Mouse (Mus musculus) embryonic facial prominence, embryonic 12.5 days (tissue): ENCODE measurements around the gene Rgs3. TPM values are rescaled to one million over a fixed set of nuclear protein-coding genes. Genes with fewer than 3 reads are reported as not detected.

Source experiments
- ATAC-seq: fragments of 200-750 bp; cut with Nextera tagmentation; 2 replicates; pipeline ENCODE4 v1.8.0; 2017; ENCODE audit not compliant: insufficient number of reproducible peaks, insufficient read depth, low FRiP score, low TSS enrichment
- H3K27ac ChIP-seq: fragments of 300-500 bp; sonication (generic); 2 replicates; pipeline ENCODE4 v1.5.1; 2016; ENCODE audit warnings: mild to moderate bottlenecking
- H3K27me3 ChIP-seq: fragments of 300-500 bp; sonication (generic); 2 replicates; pipeline ENCODE4 v1.6.1; 2016; ENCODE audit warnings: mild to moderate bottlenecking, moderate library complexity
- H3K36me3 ChIP-seq: fragments of 300-500 bp; sonication (generic); 2 replicates; pipeline ENCODE4 v1.6.1; 2016; ENCODE audit warnings: mild to moderate bottlenecking
- H3K4me1 ChIP-seq: fragments of 300-500 bp; sonication (generic); 2 replicates; pipeline ENCODE4 v1.6.1; 2016
- H3K4me2 ChIP-seq: fragments of 300-500 bp; sonication (generic); replicated peaks from 2 replicates; pipeline ENCODE4 v1.6.1; 2016; ENCODE audit warnings: mild to moderate bottlenecking, moderate library complexity
- H3K4me3 ChIP-seq: fragments of 300-500 bp; sonication (generic); 2 replicates; pipeline ENCODE4 v1.5.1; 2016; ENCODE audit warnings: mild to moderate bottlenecking
- H3K9ac ChIP-seq: fragments of 300-500 bp; sonication (generic); 2 replicates; pipeline ENCODE4 v1.6.1; 2016; ENCODE audit warnings: mild to moderate bottlenecking, moderate library complexity
- H3K9me3 ChIP-seq: fragments of 300-500 bp; sonication (generic); 2 replicates; pipeline ENCODE4 v1.6.1; 2016; ENCODE audit warnings: mild to moderate bottlenecking, moderate library complexity
- WGBS: fragments of 180-500 bp; shearing (Covaris S2); methylation state at CpG from one replicate; pipeline ENCODE4 v1.1.7; 2016; 5-methylcytosine and 5-hydroxymethylcytosine counted together
- polyA plus RNA-seq: library from polyadenylated mRNA; unstranded; fragments of >200 nt; fragmentation: Nextera tagmentation; extraction: Ambion mirVana; gene quantifications from 2 replicates; pipeline ENCODE4 v1.2.1, GENCODE M21; 2016

Gene Rgs3
- polyA plus RNA-seq, 1 experiment from 2014 or later = 45.2 TPM

DNA sequence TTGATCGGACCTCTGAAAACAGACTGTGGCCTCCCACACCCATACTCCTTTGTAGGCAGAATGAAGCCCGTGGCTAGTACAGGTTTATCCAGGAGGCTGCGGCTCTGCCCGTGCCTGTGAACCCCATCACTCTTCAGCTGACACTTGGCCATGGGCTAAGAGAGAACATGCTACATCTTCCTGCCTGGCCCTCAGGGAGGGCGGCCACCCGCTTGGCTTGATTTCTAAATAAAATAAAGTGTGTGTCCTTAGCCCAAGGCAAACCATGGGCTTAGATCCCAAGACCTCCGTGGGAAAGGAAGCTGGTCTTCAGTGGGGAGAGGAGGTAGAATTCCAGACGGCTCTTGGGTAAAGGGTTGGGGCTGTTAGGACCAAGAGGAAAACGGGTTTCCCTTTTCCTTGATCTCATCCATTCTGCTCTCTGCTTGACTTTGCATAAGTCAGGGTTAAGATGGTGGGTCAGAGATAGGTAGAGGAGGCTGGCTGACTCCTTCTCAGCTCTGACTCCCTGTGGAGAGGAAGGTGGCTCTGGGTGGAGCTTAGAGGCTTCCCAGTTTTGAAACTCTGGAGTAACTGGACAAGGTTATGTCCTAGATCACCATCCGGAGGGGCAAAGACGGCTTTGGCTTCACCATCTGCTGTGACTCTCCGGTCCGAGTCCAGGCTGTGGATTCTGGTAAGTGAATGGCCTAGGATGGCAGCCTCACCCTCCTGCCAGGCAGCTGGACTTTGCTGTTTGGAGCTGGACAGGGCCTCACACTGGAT, 63.8 kb downstream of the Rgs3 start:
- no peak for ATAC-seq
- H3K27ac ChIP-seq = 0 out of 2 replicates have a peak overlapping the region, but pooled peaks have one; percentile 18
- no peaks in the 10 kb centered on the region for H3K9me3 ChIP-seq
- H3K27me3 ChIP-seq = no peaks in the 10 kb centered on the region
- no peaks in the 10 kb centered on the region for H3K36me3 ChIP-seq
- WGBS = 71% methylated on average over 13 of the region's 13 CpGs
- H3K4me2 ChIP-seq = no peak overlapping the region
- peaks cover 47% of the 10 kb centered on the region for H3K4me1 ChIP-seq
- H3K4me3 ChIP-seq = no peak overlapping the region
- no peak overlapping the region for H3K9ac ChIP-seq

DNA sequence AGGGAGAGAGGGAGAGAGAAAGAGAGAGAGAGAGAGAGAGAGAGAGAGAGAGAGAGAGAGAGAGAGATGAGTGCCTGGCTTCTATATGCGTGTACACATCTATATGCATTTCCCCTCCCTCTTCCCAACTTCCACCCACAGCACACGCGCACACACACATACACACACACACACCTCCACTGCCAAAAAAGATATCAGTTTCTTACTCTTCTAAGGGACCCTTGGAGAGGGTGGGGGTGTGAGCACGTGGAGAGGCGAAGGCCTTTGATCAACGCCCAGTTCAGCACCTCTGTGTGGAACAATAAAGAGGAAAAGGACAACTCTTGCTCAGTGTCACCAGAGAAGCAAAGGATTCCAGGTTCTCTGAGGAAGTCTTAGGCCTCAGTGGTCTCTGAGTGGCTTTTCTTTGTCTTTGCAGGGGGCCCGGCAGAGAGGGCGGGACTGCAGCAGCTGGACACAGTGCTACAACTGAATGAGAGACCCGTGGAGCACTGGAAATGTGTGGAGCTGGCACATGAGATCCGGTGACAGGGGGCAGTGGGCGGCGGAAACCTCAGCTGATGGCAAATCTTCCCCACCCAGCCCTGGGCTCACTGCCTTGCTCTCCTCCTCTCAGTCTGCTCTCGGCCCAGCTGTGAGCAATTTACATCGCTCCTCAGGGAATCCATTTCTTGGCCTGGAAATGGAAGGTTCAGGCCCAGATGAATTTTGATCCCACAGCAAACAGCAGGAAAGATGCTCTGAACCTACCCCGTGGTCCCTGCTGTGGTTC, 65.2 kb downstream of the Rgs3 start:
- H3K27ac ChIP-seq = peak overlapping the region; percentile 95
- H3K4me1 ChIP-seq = peaks cover 45% of the 10 kb centered on the region
- no peaks in the 10 kb centered on the region for H3K9me3 ChIP-seq
- H3K4me3 ChIP-seq = no peak overlapping the region
- peak overlapping the region; percentile 7; the same call in 1 of the 2 replicates for H3K9ac ChIP-seq
- H3K4me2 ChIP-seq = peak overlapping the region; percentile 10; the same call in 1 of the 2 replicates
- WGBS = 25% methylated on average over 14 of the region's 15 CpGs
- peak; percentile 58 for ATAC-seq
- no peaks in the 10 kb centered on the region for H3K27me3 ChIP-seq
- no peaks in the 10 kb centered on the region for H3K36me3 ChIP-seq

DNA sequence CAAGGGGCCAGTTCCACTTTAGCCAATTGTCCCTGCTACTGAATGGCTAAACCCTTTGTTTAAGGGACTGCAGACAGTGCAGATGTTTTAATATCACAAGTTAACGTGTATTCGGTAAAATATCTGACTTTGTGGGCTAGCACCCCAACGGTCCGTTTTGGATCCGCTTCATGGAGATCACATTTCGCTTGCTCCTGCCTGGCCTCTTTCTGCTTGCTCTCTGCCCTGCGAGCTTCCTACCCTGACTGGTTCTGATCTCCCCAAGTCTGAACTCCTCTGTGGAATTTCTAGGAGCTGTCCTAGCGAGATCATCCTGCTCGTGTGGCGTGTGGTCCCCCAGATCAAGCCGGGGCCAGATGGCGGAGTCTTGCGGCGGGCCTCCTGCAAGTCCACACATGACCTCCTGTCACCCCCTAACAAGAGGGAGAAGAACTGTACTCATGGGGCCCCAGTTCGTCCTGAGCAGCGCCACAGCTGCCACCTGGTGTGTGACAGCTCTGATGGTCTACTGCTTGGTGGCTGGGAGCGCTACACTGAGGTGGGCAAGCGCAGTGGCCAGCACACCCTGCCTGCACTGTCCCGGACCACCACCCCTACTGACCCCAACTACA, 65.9 kb downstream of the Rgs3 start:
- peak overlapping the region; percentile 95 for H3K27ac ChIP-seq
- ATAC-seq = no peak
- 39% methylated on average over 19 of the region's 19 CpGs for WGBS
- H3K27me3 ChIP-seq = no peaks in the 10 kb centered on the region
- no peak overlapping the region for H3K4me3 ChIP-seq
- peaks cover 49% of the 10 kb centered on the region for H3K4me1 ChIP-seq
- no peak overlapping the region for H3K9ac ChIP-seq
- no peaks in the 10 kb centered on the region for H3K9me3 ChIP-seq
- H3K36me3 ChIP-seq = no peaks in the 10 kb centered on the region
- H3K4me2 ChIP-seq = 0 out of 2 replicates have a peak overlapping the region, but pooled peaks have one; percentile 10

DNA sequence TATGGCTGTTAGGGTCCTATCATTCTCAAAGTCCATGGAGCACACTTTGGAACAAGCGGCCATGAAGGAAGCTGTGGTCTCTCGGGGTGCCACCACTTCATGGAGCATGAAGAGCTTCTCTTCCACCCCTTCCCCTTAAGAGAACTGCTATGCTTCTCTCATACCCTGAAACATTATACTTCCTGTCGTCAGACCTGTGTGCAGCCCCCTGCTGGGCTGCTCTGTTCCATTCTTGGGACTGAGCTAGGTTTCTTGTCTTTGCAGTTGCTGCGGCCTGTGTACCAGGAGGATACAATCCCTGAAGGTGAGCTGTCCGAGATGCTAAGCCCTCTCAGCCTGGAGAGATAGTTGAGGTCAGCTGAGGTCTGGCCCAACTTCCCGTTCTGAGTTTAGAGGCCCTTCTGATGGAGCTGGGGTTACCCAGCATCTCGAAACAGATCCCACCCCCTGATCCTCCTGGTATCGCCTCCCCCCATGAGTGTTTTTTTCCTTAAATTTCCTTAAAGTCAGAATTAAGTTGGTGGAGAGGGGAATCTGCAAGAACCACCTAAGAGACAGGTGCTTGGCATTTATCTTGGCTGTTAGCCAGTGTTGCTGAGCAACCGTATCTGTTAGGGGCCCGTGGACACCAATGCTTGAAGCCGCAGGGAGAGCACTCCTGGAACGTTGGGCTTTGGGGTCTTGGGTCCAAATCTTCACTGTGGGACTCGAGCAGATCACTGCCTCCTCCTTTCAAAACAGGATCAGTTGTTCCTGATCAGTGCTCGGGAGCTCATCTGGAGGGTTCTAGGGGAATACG, 66.8 kb downstream of the Rgs3 start:
- no peaks in the 10 kb centered on the region for H3K9me3 ChIP-seq
- WGBS = 67% methylated on average over 15 of the region's 15 CpGs
- H3K36me3 ChIP-seq = no peaks in the 10 kb centered on the region
- H3K4me1 ChIP-seq = peaks cover 49% of the 10 kb centered on the region
- no peak overlapping the region for H3K4me2 ChIP-seq
- ATAC-seq = no peak
- no peak overlapping the region for H3K9ac ChIP-seq
- H3K27ac ChIP-seq = no peak overlapping the region; the same call in 1 of the 2 replicates
- H3K4me3 ChIP-seq = no peak overlapping the region
- H3K27me3 ChIP-seq = no peaks in the 10 kb centered on the region

DNA sequence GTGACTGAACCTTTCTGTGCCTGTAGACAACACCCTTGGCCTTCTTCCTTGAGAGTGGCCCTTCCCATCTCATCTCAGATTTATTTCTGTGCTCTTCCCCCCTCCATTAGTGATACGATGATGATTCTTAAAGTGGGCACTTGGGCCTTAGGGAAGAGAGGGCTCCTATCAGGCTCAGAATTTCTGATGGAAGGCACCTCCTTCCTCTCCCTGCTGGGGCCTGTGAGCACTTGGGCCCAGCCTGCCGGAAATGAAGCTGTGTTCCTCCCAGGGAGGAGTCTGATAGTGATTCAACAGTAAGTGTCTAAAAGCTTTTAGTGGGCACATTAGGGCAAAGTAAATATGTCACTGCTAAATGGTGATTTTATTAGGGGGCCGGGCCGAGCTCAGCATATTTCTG, 67.7 kb downstream of the Rgs3 start:
- Histone ChIP-seq H3K4me2 (no peak overlapping the region), H3K9me3 (no peaks in the 10 kb centered on the region), H3K27me3 (no peaks in the 10 kb centered on the region), H3K27ac (no peak overlapping the region), H3K4me3 (no peak overlapping the region), H3K36me3 (no peaks in the 10 kb centered on the region), H3K4me1 (peaks cover 42% of the 10 kb centered on the region), H3K9ac (no peak overlapping the region)
- ATAC-seq = no peak
- 89% methylated on average over 4 of the region's 4 CpGs for WGBS

DNA sequence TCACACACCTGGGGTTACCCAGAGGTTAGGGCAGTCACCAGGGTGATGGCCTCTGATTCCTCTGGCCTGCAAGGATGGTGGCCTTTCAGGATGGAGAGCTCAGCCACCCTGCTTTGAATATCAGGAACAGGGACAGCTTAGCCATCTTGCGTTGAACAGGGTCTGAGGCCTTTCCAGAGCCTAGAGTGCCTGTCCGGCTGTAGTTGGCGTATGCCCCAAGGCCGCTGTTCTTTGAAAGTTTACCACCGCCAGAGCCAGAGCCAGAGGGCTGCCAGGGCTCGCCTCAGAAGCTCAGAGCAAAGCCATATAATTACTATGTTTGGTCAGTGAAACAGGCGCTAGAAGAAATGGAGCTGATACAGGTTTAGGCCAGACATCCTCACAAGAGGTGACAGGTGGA, 68.9 kb downstream of the Rgs3 start:
- H3K27me3 ChIP-seq = no peaks in the 10 kb centered on the region
- no peaks in the 10 kb centered on the region for H3K36me3 ChIP-seq
- no peak overlapping the region for H3K27ac ChIP-seq
- WGBS = 76% methylated on average over 7 of the region's 7 CpGs
- no peak overlapping the region for H3K4me3 ChIP-seq
- H3K9ac ChIP-seq = no peak overlapping the region
- ATAC-seq = no peak
- no peaks in the 10 kb centered on the region for H3K9me3 ChIP-seq
- no peak overlapping the region for H3K4me2 ChIP-seq
- H3K4me1 ChIP-seq = peaks cover 40% of the 10 kb centered on the region

DNA sequence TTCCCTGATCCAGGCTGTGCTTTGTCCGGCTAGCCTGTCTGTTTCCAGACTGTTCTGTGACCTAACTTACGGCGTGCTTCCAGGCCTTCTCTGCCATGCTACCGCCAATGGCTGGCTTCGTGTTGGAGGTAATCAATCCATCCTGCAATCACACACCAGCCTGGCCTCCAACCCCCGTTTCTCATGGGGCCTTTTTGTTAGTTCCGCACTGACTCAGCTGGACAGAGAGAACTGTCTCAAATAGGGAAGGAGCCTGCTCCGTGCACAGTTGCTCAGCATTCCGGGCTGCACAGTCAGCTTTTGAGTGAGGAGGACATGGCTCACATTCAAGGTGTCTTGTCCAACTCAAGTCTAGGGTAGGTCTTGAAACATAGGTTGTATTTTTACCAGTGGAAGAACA, 69.8 kb downstream of the Rgs3 start:
- 0 out of 2 replicates have a peak overlapping the region, but pooled peaks have one; percentile 17 for H3K27ac ChIP-seq
- H3K4me1 ChIP-seq = peaks cover 40% of the 10 kb centered on the region
- 48% methylated on average over 9 of the region's 9 CpGs for WGBS
- no peaks in the 10 kb centered on the region for H3K9me3 ChIP-seq
- no peaks in the 10 kb centered on the region for H3K36me3 ChIP-seq
- ATAC-seq = no peak
- no peak overlapping the region for H3K4me2 ChIP-seq
- no peak overlapping the region for H3K4me3 ChIP-seq
- H3K27me3 ChIP-seq = no peaks in the 10 kb centered on the region
- no peak overlapping the region for H3K9ac ChIP-seq

DNA sequence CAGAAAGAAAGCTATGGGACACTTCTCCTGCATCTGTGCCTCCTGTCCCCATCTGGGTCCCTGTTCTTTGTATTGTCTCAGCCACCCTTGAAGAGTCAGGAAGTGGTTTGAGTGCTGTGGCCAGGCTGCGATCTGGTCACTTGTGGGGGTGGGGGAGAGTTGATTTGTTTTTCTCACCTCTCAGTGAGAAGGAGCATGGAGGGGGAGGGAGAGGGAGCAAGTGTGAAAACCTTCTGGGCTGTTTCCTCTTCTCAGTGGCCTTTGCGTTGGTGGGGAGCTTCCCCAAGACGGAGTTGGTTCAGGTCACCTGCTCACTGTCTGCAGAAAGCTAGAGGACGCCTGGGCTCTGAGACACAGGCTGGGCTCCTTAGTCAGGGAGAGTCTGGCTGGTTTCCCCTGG, 70.3 kb downstream of the Rgs3 start:
- Histone ChIP-seq H3K4me2 (no peak overlapping the region), H3K4me3 (no peak overlapping the region), H3K9me3 (no peaks in the 10 kb centered on the region), H3K4me1 (peaks cover 36% of the 10 kb centered on the region), H3K36me3 (no peaks in the 10 kb centered on the region), H3K27ac (0 out of 2 replicates have a peak overlapping the region, but pooled peaks have one; percentile 17), H3K27me3 (no peaks in the 10 kb centered on the region), H3K9ac (no peak overlapping the region)
- ATAC-seq = no peak
- WGBS = 53% methylated on average over 4 of the region's 4 CpGs

DNA sequence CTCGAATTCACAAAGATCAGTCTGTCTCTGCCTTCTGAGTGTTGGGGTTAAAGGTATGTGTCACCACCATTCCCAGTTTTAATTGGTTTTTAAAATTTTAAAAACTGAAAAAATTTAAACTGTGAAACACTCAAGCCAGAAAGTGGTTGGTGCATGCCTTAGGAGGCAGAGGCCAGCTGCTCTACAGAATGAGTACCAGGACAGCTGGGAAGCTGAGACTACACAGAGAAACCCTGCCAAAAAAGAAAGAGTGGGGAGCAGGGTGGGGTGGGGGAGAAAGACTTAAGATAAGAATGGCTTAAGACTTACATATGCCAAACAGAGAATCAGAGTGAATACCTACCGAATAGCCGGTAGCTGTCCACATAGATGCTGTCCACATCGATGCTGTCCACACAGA, 73.6 kb downstream of the Rgs3 start:
- Histone ChIP-seq H3K9ac (no peak overlapping the region), H3K4me1 (peaks cover 16% of the 10 kb centered on the region), H3K4me2 (no peak overlapping the region), H3K9me3 (no peaks in the 10 kb centered on the region), H3K27me3 (no peaks in the 10 kb centered on the region), H3K4me3 (no peak overlapping the region), H3K36me3 (no peaks in the 10 kb centered on the region), H3K27ac (no peak overlapping the region)
- WGBS = 94% methylated on average over 4 of the region's 4 CpGs
- no peak for ATAC-seq

DNA sequence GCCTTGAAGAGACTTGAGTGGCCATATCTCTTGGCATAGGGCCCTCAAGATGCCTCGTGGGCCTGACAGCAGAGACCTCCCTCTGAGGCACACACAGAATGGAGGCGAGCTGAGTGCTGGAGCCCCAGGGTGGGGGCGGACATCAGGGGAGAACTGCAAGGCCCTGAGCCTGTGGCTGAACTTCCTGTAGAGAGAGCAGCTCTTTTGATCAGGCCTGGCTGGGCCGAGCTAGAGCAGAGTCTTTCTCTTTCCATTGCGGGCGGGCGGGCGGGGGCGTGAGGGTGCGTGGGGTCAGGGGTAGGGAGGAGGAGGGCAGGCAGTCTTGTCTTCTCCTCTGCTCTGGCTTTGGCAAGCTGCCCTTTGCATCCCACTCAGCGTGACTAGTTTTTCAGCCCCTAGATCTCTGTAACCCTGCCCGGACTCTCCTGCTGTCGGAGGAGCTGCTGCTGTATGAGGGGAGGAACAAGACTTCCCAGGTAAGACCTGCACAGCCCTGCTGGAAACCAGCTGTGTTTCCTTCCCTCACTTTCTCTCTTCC, 74.5 kb downstream of the Rgs3 start:
- H3K27ac ChIP-seq = 0 out of 2 replicates have a peak overlapping the region, but pooled peaks have one; percentile 30
- no peak overlapping the region for H3K4me2 ChIP-seq

DNA sequence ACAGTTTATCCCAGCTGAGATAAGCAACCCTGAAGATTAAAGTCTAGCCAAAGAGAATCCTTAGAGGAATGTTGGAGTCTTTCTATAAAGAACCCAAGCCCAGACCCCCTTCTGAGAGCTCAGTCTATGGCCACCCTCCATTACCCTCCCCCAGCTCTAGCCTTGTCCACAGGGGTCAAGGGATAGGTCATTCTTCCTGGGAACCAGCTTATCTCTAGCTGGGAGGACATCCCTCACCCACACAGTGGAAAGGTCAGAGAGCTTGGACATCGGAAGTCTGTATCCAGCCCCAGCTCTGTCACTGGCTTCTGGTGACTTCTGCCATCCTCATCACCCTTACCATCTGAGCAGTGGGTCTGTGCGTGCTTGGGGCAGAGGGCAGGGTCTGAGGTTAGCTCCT, 75.2 kb downstream of the Rgs3 start:
- Histone ChIP-seq H3K9ac (no peak overlapping the region), H3K4me2 (no peak overlapping the region), H3K36me3 (no peaks in the 10 kb centered on the region), H3K4me1 (peaks cover 10% of the 10 kb centered on the region), H3K4me3 (no peak overlapping the region), H3K9me3 (no peaks in the 10 kb centered on the region), H3K27ac (no peak overlapping the region), H3K27me3 (no peaks in the 10 kb centered on the region)
- ATAC-seq = no peak
- WGBS = 73% methylated on average over 2 of the region's 2 CpGs

More for the DNA sequence above, 74.5 kb downstream of the Rgs3 start:
- H3K27me3 ChIP-seq = no peaks in the 10 kb centered on the region
- no peaks in the 10 kb centered on the region for H3K9me3 ChIP-seq
- H3K36me3 ChIP-seq = no peaks in the 10 kb centered on the region
- no peak overlapping the region for H3K9ac ChIP-seq
- no peak; the same call in 1 of the 2 replicates for ATAC-seq
- WGBS = 40% methylated on average over 7 of the region's 13 CpGs
- peaks cover 16% of the 10 kb centered on the region for H3K4me1 ChIP-seq
- no peak overlapping the region for H3K4me3 ChIP-seq
